Mouse (Mus musculus) left cerebral cortex, adult 8-10 months (tissue): Measurements from ENCODE around the gene Hist1h1c. TPM values are rescaled to one million over a fixed set of nuclear protein-coding genes. Genes with fewer than 3 reads are reported as not detected.
"Not testable (repeated sequence)": the region's sequence is repeated elsewhere in the genome, so short reads cannot be mapped to it uniquely, and the experiment has no call there.

Source experiments
- DNase-seq, 2 experiments: peaks; one replicate each; pipeline ENCODE4 v3.0.0; 2022; ENCODE audit warnings: low spot score in 2 of 2
- total RNA-seq, 4 experiments: library from RNA; stranded (reverse); gene quantifications; 2 replicates each; pipeline ENCODE4 v1.2.4; 2022

The Hist1h1c gene
- total RNA-seq, result 10 to 100 TPM; 69.7 to 80.4 (median 72.8) TPM

DNA sequence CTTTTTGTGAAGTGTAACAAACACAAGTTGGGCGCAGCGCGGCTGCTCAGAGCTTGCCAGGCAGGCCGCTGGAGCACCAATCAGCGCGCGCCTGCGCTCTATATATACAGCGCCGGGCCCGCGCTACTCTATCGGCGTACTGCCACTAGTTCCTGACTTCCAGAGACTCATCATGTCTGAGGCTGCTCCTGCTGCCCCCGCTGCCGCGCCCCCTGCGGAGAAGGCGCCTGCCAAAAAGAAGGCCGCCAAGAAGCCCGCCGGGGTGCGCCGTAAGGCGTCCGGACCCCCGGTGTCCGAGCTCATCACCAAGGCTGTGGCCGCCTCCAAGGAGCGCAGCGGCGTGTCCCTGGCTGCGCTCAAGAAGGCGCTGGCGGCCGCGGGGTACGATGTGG lies at the start of gene Hist1h1c:
Gene Hist1h1c, plus strand, starts transcription at position 132 of the 392 bp plus-strand sequence.
- DNase-seq, result peak; percentile 83 to 85

GRCm38 (mm10) chr13:23688956-23689355 lies 49.7 kb upstream of the Hist1h1c start:
- DNase-seq, result no peak

DNA sequence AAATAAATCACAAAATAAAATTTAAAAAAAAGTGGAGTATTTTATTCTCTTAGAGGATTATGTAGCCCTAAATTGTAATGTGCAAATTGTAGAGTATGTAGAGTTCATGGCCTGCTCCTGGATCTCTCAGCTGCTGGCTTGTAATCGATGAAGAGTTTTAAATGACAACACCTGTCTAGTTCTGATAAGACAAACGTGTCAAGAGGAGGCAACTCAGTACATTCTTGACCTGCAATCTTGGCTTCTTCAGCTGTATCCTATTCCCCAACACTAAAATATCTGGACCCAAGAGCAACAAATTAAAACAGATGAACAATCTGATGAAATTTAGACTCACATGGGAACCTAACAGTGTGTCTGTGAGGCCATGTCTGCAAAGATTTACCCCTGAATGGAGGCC lies 49.1 kb upstream of the Hist1h1c start:
- DNase-seq, result no peak

GRCm38 (mm10) chr13:23693856-23694440 lies 44.7 kb upstream of the Hist1h1c start:
- no peak for DNase-seq

GRCm38 (mm10) chr13:23694956-23695355 lies 43.7 kb upstream of the Hist1h1c start:
- no peak for DNase-seq

DNA sequence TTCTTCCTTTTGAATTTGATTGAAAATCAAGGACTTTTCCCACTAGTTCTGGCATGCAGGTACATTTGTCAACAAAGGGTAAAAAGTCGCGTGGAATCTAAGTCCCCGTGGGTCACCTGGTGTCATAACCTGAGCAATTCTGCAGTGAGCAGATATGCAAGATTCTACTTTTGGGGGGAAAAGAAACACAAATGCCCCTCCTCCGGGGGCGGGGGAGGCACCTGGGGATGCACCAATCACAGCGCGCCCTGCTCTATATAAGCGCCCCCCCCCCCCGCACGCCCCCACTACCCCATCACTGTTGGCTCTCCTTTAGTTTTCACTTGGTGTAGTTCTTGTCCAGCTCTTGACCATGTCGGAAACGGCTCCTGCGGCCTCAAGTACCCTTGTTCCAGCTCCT lies 43.1 kb upstream of the Hist1h1c start, which contains the start of gene Hist1h1t:
Gene Hist1h1t, plus strand, starts transcription at position 301 of the 400 bp plus-strand sequence.
- DNase-seq, result no peak

DNA sequence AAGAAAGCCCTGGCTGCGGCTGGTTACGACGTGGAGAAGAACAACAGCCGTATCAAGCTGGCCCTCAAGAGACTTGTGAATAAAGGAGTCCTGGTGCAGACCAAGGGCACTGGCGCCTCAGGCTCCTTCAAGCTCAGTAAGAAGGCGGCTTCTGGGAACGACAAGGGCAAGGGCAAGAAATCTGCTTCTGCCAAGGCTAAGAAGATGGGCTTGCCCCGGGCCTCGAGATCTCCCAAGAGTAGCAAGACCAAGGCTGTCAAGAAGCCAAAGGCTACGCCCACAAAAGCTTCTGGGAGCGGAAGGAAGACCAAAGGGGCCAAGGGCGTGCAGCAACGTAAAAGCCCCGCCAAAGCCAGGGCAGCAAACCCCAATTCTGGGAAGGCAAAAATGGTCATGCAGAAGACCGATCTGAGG lies 42.5 kb upstream of the Hist1h1c start:
- no peak for DNase-seq

GRCm38 (mm10) chr13:23697491-23698299 lies 40.9 kb upstream of the Hist1h1c start:
- DNase-seq, result no peak

DNA sequence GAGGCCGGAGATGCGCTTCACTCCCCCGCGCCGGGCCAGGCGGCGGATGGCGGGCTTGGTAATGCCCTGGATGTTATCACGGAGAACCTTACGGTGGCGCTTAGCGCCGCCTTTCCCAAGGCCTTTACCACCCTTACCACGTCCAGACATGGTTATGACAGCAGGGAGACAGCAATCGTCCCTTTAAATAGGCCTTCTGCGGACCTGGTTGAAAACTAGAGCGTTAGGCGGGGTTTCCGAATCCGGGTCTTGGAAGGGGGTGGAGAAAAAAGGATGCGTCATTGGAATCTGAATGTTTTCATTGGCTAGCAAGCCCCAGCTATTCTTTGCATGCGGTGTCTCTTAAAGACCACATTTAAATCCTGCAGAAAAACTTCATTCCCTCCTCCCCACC lies 40.3 kb upstream of the Hist1h1c start, which contains the start of gene Hist1h4c:
Gene Hist1h4c, minus strand, starts transcription at position 155 of the 394 bp plus-strand sequence.
- DNase-seq, result peak; percentile 96 to 100

GRCm38 (mm10) chr13:23698996-23699395 lies 39.6 kb upstream of the Hist1h1c start:
- DNase-seq, result no peak

- no peak for DNase-seq
Measured at GRCm38 (mm10) chr13:23699767-23700166, 38.8 kb upstream of the Hist1h1c start.

- DNase-seq, result peak; percentile 34 to 41
Measured at GRCm38 (mm10) chr13:23700786-23701520, 37.7 kb upstream of the Hist1h1c start.

GRCm38 (mm10) chr13:23702220-23702619 lies 36.4 kb upstream of the Hist1h1c start:
- DNase-seq, result no peak

GRCm38 (mm10) chr13:23702801-23703200 lies 35.8 kb upstream of the Hist1h1c start:
- DNase-seq, result not testable (repeated sequence)

- no peak for DNase-seq
Measured at GRCm38 (mm10) chr13:23705751-23706356, 32.8 kb upstream of the Hist1h1c start.

DNA sequence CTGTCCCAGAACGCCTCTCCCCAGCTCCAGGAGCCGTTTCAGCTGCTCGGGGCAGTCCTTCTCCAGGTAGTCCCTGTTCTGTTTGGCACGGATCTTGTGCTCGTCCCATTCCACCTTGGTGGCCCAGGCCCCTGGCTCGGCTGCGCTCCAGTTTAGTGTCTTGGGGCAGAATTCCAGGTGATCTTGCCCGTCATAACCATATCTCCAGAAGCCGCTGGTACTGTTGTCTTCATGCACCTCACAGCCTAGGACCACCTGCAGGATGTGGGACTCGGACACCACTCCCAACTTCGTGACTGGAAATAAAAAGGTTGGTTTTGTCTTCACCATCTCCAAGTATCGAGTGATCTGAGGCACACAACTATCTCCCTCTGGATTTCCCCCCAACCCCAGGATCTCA lies 31.8 kb upstream of the Hist1h1c start:
- no peak for DNase-seq

- no peak for DNase-seq
Measured at GRCm38 (mm10) chr13:23708041-23708440, 30.6 kb upstream of the Hist1h1c start.

DNA sequence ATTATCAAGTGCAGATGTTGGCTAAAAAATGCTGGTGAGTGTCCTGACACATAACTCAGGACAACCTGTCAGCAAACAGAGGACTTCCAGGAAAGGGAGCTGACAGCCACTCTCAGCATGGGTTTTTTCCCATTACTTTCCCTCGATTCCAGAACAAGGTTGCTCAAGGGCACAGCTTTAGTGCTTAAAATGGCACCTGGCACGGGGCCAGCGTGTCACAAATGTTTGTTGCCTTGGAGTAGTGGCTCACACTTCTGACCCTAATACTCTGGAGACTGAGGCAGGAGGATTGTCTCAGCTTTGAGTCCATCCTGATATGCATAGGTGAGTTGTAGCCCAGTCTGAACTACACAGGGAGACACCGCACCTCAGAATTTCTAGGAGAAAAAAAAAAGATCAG lies 30.0 kb upstream of the Hist1h1c start:
- DNase-seq, result no peak

GRCm38 (mm10) chr13:23709714-23710373 lies 28.8 kb upstream of the Hist1h1c start:
- DNase-seq, result no peak

DNA sequence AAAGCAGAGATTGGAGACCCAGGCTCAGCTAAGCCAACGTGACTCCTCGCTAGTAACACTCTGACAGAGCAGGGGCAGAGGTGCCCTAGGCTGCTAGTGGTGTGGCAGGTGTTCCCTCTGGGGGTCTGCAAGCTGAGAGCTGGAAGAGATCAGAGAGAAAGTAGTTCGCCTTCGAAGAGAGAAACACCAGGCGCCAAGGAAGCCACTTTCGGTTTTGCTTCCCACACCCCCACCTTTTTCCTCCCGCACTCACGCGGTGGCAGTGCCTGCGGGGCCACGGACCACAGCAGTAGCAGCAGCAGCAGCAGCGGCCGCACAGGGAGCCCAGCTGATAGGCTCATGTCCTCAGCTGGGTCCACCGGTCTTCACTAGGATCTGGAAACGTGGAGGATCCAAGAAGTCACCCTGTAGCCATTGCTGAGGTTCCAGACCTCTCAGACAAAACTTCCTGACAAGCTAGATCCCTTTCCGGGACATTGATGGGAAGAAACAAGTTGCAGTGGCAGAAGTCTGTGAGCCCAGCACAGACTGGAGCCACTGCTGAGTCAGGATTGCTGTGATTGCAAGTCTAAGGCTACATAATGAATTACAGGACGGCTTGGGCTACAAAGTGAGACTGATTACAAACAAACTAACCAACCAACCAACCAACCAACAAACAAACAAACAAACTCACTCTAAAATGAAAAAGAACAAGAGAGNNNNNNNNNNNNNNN lies 28.1 kb upstream of the Hist1h1c start, which contains the start of gene Hfe:
Gene Hfe, minus strand, starts transcription at position 481 of the 716 bp plus-strand sequence.
- DNase-seq, result no peak
